Mouse (Mus musculus) neural tube, embryonic 14.5 days (tissue): ENCODE measurements around the gene Gins3. TPM values are rescaled to one million over a fixed set of nuclear protein-coding genes. Genes with fewer than 3 reads are reported as not detected.

Experiments used
- polyA plus RNA-seq: library from polyadenylated mRNA; unstranded; fragments of >200 nt; fragmentation: Nextera tagmentation; extraction: Ambion mirVana; gene quantifications from 2 replicates; pipeline ENCODE4 v1.2.1, GENCODE M21; 2014

The Gins3 gene
- polyA plus RNA-seq, 1 experiment from 2014 or later: 6.6 TPM

Other genes with a start within 250 kb of the Gins3 start
- 133 and 135 TPM in 2 replicates for gene Cfap20, start 198.6 kb upstream of the Gins3 start, polyA plus RNA-seq
- gene Csnk2a2, start 143.4 kb upstream of the Gins3 start, polyA plus RNA-seq: 16.1 and 16.7 TPM in 2 replicates
- gene Ccdc113, start 99.4 kb upstream of the Gins3 start, polyA plus RNA-seq: 0.97 and 2.0 TPM in 2 replicates
- gene Prss54, start 57.1 kb upstream of the Gins3 start, polyA plus RNA-seq: not detected in 2 replicates
- gene Ndrg4, start 43.5 kb downstream of the Gins3 start, polyA plus RNA-seq: 431 and 486 TPM in 2 replicates
- 30.7 and 31.9 TPM in 2 replicates for gene Setd6, start 82.4 kb downstream of the Gins3 start, polyA plus RNA-seq
- 62.8 and 76.8 TPM in 2 replicates for gene Cnot1, start 174.0 kb downstream of the Gins3 start, polyA plus RNA-seq
- gene Sap18b, start 191.9 kb downstream of the Gins3 start, polyA plus RNA-seq: 244 and 264 TPM in 2 replicates
- gene Slc38a7, start 220.1 kb downstream of the Gins3 start, polyA plus RNA-seq: 23.2 and 25.5 TPM in 2 replicates